Mouse (Mus musculus): ENCODE data around the gene Lck. TPM values are rescaled to one million over a fixed set of nuclear protein-coding genes. Genes with fewer than 3 reads are reported as not detected.

Lck gene
- total and polyA plus RNA-seq, 3 experiments = 2.7 to 6.9 TPM; not detected in 1

DNA sequence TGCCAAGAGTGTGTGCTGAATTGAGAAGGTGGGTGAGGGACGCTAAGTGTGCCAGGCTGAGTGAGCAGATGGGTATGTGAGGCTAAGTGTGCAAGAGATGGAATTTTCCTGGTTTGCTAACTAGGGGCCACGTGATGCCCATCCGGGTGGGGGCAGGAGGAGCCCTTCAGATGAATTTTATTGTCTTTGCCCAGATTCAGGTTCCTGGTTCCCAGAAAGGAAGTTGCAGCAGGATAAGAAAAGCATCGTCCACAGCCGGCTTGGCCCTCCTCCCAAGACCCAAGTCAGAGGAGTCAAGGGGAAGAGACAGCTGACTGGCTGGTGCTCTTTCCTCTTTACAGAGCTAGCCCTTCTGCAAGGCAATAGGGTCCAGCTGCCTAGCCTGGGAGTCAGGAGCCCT lies 5.0 kb upstream of the Lck start, which contains the start of gene Fam167b:
Gene Fam167b (minus strand): TSS at position 84 of the 400 bp plus-strand sequence.
- H3K4me3 ChIP-seq (ENCODE audit: control insufficient read depth in 1 of 2, insufficient read depth in 1 of 2, low read depth in 2 of 2, low read length in 2 of 2) = peak within 1 kb of the TSS in 1 of 2 experiments; percentile 38; a peak in 1 of 4 replicates

DNA sequence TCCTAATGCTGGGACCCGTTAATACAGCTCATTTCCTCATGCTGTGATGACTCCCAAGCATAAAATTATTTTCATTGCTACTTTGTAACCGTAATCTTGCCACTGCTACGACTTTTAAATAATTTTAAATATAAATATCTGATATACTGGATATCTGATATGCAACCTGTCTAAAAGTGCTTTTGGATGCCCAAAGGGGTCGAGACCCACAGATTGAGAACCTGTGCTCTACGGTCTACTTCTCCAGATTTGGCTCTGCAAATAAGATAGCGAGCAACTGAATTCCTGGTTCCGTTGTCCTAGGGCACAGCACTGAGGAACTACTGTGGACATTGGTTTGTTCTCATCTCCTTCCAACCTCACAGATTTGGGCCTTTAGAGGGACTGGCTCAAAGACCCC lies 4.2 kb upstream of the Lck start:
- DNase-seq (ENCODE audit: low read depth, low spot score) = no peak
- H3K79me2 ChIP-seq (ENCODE audit: control insufficient read depth, insufficient read depth, low read length, poor library complexity) = no peaks in the 10 kb centered on the region
- H3K27ac ChIP-seq (ENCODE audit: control insufficient read depth, low read depth, low read length) = no peak overlapping the region
- H3K4me1 ChIP-seq (ENCODE audit: control insufficient read depth in 1 of 2, insufficient read depth in 2 of 2, low read length in 2 of 2) = peaks cover 0 to 23% of the 10 kb centered on the region in 2 experiments; a peak in 3 of 4 replicates
- H3K9me3 ChIP-seq (replicated peaks; ENCODE audit: insufficient read depth, low read length) = no peaks in the 10 kb centered on the region
- H3K9ac ChIP-seq (ENCODE audit: control insufficient read depth, low read depth, low read length, poor library complexity, severe bottlenecking) = no peak overlapping the region
- H3K27me3 ChIP-seq (ENCODE audit: control insufficient read depth in 1 of 2, insufficient read depth in 2 of 2, low read length in 2 of 2) = no peaks in the 10 kb centered on the region
- TF ChIP-seq ZMIZ1 (IDR thresholded peaks at IDR 0.05; ENCODE audit: low read depth, low read length) (no peak), ELF1 (IDR thresholded peaks at IDR 0.05; ENCODE audit: low read depth, low read length) (no peak), POLR2A (IDR thresholded peaks at IDR 0.05; ENCODE audit: control insufficient read depth in 1 of 2, insufficient read depth in 1 of 2, low read depth in 1 of 2, low read length in 2 of 2, poor library complexity in 1 of 2) (no peak), TBP (IDR thresholded peaks at IDR 0.05; ENCODE audit: low read depth, low read length) (no peak), KAT2A (conservative IDR thresholded peaks at IDR 0.05; ENCODE audit: low read depth, low read length) (no peak), MYC (IDR thresholded peaks at IDR 0.05; ENCODE audit: low read depth, low read length) (no peak), MXI1 (IDR thresholded peaks at IDR 0.05; ENCODE audit: low read depth, low read length) (no peak), MEF2A (IDR thresholded peaks at IDR 0.05; ENCODE audit: extremely low read depth, insufficient replicate concordance, low read depth, low read length, poor library complexity, severe bottlenecking) (no peak), MYB (IDR thresholded peaks at IDR 0.05; ENCODE audit: low read depth, low read length) (no peak), GATA1 (IDR thresholded peaks at IDR 0.05; ENCODE audit: low read depth, low read length) (no peak), RAD21 (IDR thresholded peaks at IDR 0.05; ENCODE audit: low read depth, low read length) (no peak)
- no peak overlapping the region for H3K4me3 ChIP-seq (ENCODE audit: control insufficient read depth in 1 of 2, insufficient read depth in 1 of 2, low read depth in 2 of 2, low read length in 2 of 2)
- peaks cover 0 to 6% of the 10 kb centered on the region in 2 experiments; a peak in 2 of 4 replicates for H3K36me3 ChIP-seq (ENCODE audit: control insufficient read depth in 1 of 2, insufficient read depth in 2 of 2, low read length in 2 of 2)

More for the DNA sequence above, 5.0 kb upstream of the Lck start, which contains the start of gene Fam167b:
- Histone ChIP-seq H3K9ac (ENCODE audit: control insufficient read depth, low read depth, low read length, poor library complexity, severe bottlenecking) (no peak within 1 kb of the TSS), H3K36me3 (ENCODE audit: control insufficient read depth in 1 of 2, insufficient read depth in 2 of 2, low read length in 2 of 2) (peaks cover 0 to 6% of the 10 kb centered on the region in 2 experiments; a peak in 2 of 4 replicates), H3K9me3 (replicated peaks; ENCODE audit: insufficient read depth, low read length) (no peaks in the 10 kb centered on the region), H3K27me3 (ENCODE audit: control insufficient read depth in 1 of 2, insufficient read depth in 2 of 2, low read length in 2 of 2) (no peaks in the 10 kb centered on the region), H3K79me2 (ENCODE audit: control insufficient read depth, insufficient read depth, low read length, poor library complexity) (no peaks in the 10 kb centered on the region), H3K4me1 (ENCODE audit: control insufficient read depth in 1 of 2, insufficient read depth in 2 of 2, low read length in 2 of 2) (peaks cover 0 to 23% of the 10 kb centered on the region in 2 experiments; a peak in 3 of 4 replicates), H3K27ac (ENCODE audit: control insufficient read depth, low read depth, low read length) (no peak within 1 kb of the TSS)
- no peak for DNase-seq (ENCODE audit: low read depth, low spot score)
- TF ChIP-seq CHD2 (IDR thresholded peaks at IDR 0.05; ENCODE audit: low read length) = no peak
- TF ChIP-seq USF1 (IDR thresholded peaks at IDR 0.05; ENCODE audit: low read depth, low read length) = peak; percentile 42; the same call in 1 of the 2 replicates
- no peak for TF ChIP-seq MYC (IDR thresholded peaks at IDR 0.05; ENCODE audit: low read depth, low read length)

DNA sequence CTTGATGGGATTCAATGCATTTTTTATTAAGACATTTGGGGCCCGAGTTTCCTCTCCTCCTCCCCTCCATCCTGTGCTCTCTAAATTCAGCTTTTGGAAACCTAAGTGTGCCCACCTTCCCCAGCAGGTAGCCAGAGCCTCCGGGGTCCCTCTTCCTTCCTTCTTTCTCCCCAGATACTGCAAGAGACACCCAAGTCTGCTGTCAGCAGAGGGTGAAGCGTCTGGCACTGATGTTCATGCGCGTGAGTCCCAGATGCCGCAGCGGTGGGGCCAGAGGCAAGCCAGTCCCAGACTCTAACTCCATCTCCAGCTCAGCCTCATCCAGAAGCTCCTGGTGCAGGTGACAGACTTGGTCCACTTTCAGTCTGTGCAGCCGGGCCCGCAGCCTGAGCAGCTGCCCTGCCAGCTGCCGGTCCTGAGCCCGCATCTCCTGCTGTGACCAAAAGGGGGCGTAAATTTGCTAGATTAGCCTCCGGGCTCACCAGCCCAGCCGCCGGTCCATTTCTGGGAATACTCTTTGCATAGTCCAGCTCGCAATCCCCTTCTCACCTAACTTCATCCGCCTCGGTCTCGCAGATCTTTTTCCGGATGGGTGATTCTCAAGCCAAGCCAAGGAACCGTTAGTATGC lies 3.5 kb upstream of the Lck start:
- Histone ChIP-seq H3K9me3 (replicated peaks; ENCODE audit: insufficient read depth, low read length) (no peaks in the 10 kb centered on the region), H3K4me3 (ENCODE audit: control insufficient read depth in 1 of 2, insufficient read depth in 1 of 2, low read depth in 2 of 2, low read length in 2 of 2) (peak overlapping the region; percentile 38 to 53), H3K27me3 (ENCODE audit: control insufficient read depth in 1 of 2, insufficient read depth in 2 of 2, low read length in 2 of 2) (no peaks in the 10 kb centered on the region), H3K4me1 (ENCODE audit: control insufficient read depth in 1 of 2, insufficient read depth in 2 of 2, low read length in 2 of 2) (peaks cover 0 to 20% of the 10 kb centered on the region in 2 experiments; a peak in 3 of 4 replicates), H3K36me3 (ENCODE audit: control insufficient read depth in 1 of 2, insufficient read depth in 2 of 2, low read length in 2 of 2) (peaks cover 0 to 6% of the 10 kb centered on the region in 2 experiments; a peak in 2 of 4 replicates), H3K79me2 (ENCODE audit: control insufficient read depth, insufficient read depth, low read length, poor library complexity) (no peaks in the 10 kb centered on the region), H3K9ac (ENCODE audit: control insufficient read depth, low read depth, low read length, poor library complexity, severe bottlenecking) (peak overlapping the region; percentile 33), H3K27ac (ENCODE audit: control insufficient read depth, low read depth, low read length) (no peak overlapping the region)
- peak; percentile 26 for TF ChIP-seq RAD21 (IDR thresholded peaks at IDR 0.05; ENCODE audit: low read depth, low read length)
- peak; percentile 43; the same call in 1 of the 2 replicates for TF ChIP-seq SIN3A (IDR thresholded peaks at IDR 0.05; ENCODE audit: low read length)
- no peak for TF ChIP-seq MAZ (IDR thresholded peaks at IDR 0.05; ENCODE audit: low read depth, low read length)
- no peak for TF ChIP-seq CHD2 (IDR thresholded peaks at IDR 0.05; ENCODE audit: low read length)
- peak; percentile 62 to 79 (median 69) for TF ChIP-seq CTCF (IDR thresholded peaks at IDR 0.05 in 2 of 3, conservative IDR thresholded peaks at IDR 0.05 in 1 of 3; ENCODE audit: control insufficient read depth in 1 of 3, insufficient read depth in 1 of 3, low read depth in 2 of 3, low read length in 3 of 3, poor library complexity in 1 of 3, severe bottlenecking in 1 of 3)
- 0 out of 2 replicates have a peak, but pooled peaks have one; percentile 21 for TF ChIP-seq HCFC1 (IDR thresholded peaks at IDR 0.05; ENCODE audit: low read depth, low read length)
- TF ChIP-seq SMC3 (IDR thresholded peaks at IDR 0.05; ENCODE audit: low read depth, low read length) = peak; percentile 43
- TF ChIP-seq TCF12 (IDR thresholded peaks at IDR 0.05; ENCODE audit: low read depth, low read length) = 0 out of 2 replicates have a peak, but pooled peaks have one; percentile 32
- TF ChIP-seq NELFE (IDR thresholded peaks at IDR 0.05; ENCODE audit: low read depth, low read length) = no peak
- DNase-seq (ENCODE audit: low read depth, low spot score) = peak; percentile 71
